Mouse (Mus musculus): ENCODE data around the gene Nxpe5.
A peak's percentile ranks its signal among the peaks of the same experiment; 100 is the strongest.
"Not testable (repeated sequence)": the region's sequence is repeated elsewhere in the genome, so short reads cannot be mapped to it uniquely, and the experiment has no call there.

Gene Nxpe5

GRCm38 (mm10) chr5:138225700-138226099 lies at the start of gene Nxpe5:
Gene Nxpe5, plus strand, starts transcription at chr5:138225898.
- DNase-seq (ENCODE audit: low read depth) = no peak

- peak; percentile 97 for DNase-seq (ENCODE audit: low read depth)
Measured at GRCm38 (mm10) chr5:138186950-138187638, 38.6 kb upstream of the Nxpe5 start, which contains the start of the genes Taf6 and Cnpy4. Gene Taf6, minus strand, starts transcription at chr5:138187451. Gene Cnpy4, plus strand, starts transcription at chr5:138187485.

- DNase-seq (ENCODE audit: low read depth) = no peak
Measured at GRCm38 (mm10) chr5:138187661-138188306, 37.9 kb upstream of the Nxpe5 start.

DNA sequence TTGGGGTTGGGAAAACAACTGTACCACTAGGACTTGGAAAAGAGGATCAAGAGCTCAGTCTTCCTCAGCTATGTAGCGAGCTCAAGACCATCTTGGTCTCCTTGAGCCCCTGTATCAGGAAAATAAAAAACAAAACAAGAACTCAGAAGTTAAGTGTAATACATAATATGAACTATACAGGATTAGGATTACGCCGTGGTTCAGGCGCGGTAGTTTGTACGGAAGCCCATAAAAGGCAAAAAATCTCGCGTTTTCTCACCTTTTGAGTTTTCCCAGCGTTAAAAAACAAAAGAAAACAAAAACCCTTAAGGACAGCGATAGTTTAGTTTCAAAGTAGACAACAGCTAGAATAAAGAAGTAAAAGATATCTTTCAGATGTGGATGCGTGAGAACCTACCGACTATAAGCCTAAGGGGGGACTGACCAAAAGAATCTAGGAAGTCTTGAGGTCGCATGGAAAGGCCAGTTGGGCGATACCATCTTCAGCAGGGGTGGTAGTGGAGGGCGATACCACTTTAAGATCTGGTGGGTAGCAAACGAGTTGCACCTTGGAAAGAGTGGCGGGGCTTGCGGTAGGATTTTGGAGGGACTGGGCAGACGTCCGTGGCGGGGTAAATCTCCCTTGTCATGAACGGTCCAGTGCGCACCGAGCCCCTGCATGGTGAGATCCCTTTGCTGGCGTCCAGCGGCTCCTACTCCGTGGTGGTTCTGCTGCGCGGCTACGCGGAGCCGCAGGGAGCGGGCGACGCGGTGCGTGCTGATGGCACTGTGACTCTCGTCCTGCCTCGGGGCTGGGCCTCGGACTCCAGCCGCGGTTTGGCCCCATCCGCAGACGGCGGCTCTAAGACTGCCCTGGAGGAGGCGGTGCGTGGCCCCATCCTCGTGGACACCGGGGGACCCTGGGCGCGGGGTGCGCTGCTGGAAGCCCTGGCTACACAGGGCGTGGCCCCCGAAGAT lies 31.6 kb upstream of the Nxpe5 start, which contains the start of gene Mblac1:
Gene Mblac1 (plus strand): TSS at position 544 of the 957 bp plus-strand sequence.
- peak; percentile 82 for DNase-seq (ENCODE audit: low read depth)

GRCm38 (mm10) chr5:138194755-138195345 lies 30.8 kb upstream of the Nxpe5 start:
- no peak for DNase-seq (ENCODE audit: low read depth)

- DNase-seq (ENCODE audit: low read depth) = no peak
Measured at GRCm38 (mm10) chr5:138195463-138195862, 30.2 kb upstream of the Nxpe5 start.

GRCm38 (mm10) chr5:138199576-138199975 lies 26.1 kb upstream of the Nxpe5 start:
- DNase-seq (ENCODE audit: low read depth) = no peak

DNA sequence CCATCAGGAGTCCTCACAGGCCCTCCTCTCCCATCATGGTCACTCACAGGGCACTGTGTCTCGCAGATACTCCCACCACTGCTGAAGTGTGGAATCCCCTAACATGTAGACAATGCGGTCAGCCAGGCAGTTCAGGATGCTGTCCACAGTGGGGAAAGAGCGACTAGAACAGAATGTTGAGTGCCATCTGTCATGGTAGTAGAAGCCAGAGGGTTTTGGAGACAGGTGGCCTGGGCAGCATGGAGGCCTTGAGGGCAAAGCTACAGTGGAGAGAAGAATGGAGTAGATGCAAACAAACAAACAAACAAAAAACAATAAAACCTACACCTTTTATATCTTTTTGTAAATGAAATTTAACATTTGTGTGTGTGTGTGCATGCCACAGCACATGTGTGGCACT lies 23.6 kb upstream of the Nxpe5 start:
- no peak for DNase-seq (ENCODE audit: low read depth)

- no peak for DNase-seq (ENCODE audit: low read depth)
Measured at GRCm38 (mm10) chr5:138207253-138207652, 18.4 kb upstream of the Nxpe5 start.

GRCm38 (mm10) chr5:138207873-138208272 lies 17.8 kb upstream of the Nxpe5 start:
- DNase-seq (ENCODE audit: low read depth) = no peak

DNA sequence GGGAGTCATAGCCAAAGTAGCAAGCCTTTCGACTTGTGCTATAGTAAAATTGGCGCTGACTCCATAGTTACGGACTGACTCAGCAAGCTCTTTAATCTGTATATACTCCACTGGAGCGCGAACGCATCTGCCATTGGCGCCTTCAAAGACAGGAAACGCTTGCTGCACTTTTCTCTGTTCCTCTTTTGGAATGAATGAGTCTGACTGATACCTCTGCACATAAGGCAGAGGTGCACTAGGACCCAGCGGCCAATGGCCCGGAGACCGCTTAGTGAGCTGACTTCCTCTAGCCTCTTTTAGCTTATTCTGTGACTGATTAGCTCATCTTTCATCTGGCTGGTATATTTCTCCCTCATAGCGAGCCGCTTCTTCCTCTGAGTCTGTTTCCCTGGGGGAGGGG lies 9.1 kb upstream of the Nxpe5 start:
- DNase-seq (ENCODE audit: low read depth) = not testable (repeated sequence)

DNA sequence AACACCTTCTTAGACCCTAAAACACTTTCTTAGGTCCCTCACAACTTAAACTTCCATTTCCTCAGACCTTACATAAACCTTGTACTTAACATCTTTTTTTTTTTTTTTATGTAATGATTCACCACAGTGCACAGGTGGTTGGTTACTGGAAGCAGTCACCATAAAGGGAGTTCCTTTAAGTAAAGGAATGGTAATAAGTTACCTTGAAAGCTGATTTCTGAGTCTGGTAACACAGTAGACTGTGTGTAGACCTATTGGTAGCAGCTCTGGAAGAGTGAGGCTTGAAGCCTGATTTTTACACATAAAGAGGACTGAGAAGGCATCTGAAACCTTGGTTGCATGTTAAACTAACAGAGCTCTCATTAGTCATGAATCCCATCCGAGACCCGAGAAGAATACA lies 5.8 kb upstream of the Nxpe5 start:
- no peak for DNase-seq (ENCODE audit: low read depth)

- DNase-seq (ENCODE audit: low read depth) = peak; percentile 79
Measured at GRCm38 (mm10) chr5:138222111-138222510, 3.6 kb upstream of the Nxpe5 start.

DNA sequence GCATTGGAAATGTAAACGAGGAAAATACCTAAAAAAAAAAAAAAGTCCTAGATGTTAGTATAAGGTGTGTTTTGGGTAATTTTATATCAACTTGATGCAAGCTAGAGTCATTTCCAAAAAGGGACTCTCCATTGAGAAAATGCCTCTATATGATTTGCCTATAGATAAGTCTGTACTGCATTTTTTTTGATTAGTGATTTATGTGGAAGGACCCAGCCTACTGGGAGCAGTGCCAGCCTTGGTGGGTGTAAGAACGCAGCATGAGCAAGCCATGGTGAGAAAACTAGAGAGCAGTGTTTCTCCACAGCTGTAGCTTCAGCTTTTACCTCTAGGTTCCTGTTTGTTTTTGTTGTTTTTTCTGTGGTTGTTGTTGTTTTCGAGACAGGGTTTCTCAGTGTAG lies 2.4 kb upstream of the Nxpe5 start:
- DNase-seq (ENCODE audit: low read depth) = no peak

GRCm38 (mm10) chr5:138226491-138226890 lies 793 bp downstream of the Nxpe5 start:
- no peak for DNase-seq (ENCODE audit: low read depth)

DNA sequence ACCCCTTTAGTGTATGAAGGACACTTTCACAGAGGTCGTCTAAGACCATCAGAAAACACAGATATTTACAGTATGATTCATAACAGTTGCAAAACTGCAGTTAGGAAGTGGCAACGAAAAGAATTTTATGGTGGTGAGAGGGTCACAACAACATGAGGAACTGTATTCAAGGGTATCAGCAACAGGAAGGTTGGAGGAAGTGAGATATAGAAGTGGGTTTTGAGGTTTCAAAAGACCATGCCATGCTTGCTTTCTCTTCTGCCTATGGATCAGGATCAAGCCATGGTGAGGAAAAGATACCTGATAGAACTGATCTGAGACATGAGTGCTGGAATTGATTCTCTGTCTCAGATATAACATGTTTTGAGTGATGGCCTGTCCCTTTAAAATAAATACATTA lies 1.7 kb downstream of the Nxpe5 start:
- DNase-seq (ENCODE audit: low read depth) = no peak

DNA sequence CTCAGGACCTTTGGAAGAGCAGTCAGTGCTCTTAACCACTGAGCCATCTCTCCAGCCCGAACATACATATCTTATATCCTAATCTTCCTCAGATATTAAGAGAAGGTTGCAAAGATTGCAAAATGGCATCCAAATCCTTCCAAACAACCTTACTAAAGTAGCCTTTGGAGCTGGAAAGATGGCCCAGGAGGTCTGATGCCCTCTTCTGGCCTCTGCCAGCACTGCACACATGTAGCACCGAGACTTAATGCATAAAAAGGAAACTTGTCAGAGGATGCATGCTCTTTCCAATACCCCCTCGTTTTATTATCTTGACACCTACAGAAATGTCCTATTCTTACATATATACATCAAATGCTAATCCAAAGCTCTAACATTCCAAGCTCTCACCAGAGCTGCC lies 2.3 kb downstream of the Nxpe5 start:
- peak; percentile 29 for DNase-seq (ENCODE audit: low read depth)

DNA sequence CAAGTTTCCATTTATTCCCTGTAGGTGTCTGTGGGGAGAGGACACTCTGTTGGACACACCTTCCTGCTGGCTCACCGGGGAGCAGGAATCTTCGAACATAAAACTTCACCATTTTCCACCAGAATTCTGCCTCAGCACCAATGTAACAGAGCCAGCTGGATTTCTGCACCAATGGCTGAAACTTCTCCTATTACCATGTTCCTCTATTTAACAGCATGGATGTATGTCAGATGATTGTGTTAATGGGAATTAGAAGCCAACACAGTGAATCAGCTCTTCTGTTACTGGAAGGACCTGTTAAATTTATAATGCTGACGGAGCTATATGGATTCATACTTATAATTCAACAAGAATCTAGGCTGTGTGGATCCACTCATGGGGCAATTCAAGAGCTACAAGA lies 3.8 kb downstream of the Nxpe5 start:
- DNase-seq (ENCODE audit: low read depth) = no peak

DNA sequence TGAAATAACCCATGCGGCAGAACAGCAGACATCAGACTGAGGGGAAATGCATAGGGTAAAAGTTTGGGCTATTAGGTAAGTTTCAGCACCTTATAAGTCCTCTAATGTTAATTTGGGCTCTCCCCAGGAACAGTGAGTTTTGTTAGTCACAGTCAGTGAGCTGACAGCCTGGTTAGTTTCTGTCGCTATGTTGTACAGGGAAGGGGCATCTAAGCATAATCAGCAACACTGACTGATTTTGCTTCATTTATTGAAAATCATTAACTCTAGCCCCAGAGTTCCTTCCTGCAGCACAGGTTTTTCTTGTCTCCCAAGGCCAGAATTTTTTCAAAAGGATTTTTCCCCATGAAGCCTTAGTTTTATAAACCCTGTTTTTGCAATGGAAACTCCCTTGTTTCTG lies 8.1 kb downstream of the Nxpe5 start:
- DNase-seq (ENCODE audit: low read depth) = no peak

- DNase-seq (ENCODE audit: low read depth) = no peak
Measured at GRCm38 (mm10) chr5:138234224-138234623, 8.5 kb downstream of the Nxpe5 start.

GRCm38 (mm10) chr5:138241511-138241910 lies 15.8 kb downstream of the Nxpe5 start:
- no peak for DNase-seq (ENCODE audit: low read depth)

DNA sequence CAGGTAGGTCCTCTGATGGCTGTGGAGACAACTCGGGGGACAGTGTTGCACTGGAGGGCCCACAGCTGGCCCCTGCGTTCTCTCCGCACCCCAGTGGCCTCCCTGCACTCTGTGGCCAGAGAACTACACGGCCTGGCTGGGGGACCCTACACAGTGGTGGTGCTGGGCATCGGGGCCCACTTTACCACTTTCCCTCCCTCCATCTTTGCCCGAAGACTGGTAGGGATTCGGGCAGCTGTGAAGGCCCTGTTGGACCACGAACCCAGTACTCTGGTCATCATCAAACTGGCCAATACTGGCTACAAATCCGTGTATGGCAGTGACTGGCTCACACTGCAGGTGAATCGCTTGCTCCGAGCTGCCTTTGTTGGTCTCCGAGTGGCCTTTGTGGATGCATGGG lies 25.4 kb downstream of the Nxpe5 start:
- DNase-seq (ENCODE audit: low read depth) = no peak
